Mouse (Mus musculus) neural tube, embryonic 14.5 days (tissue): Measurements from ENCODE around the gene Wfdc21. TPM values are rescaled to one million over a fixed set of nuclear protein-coding genes. Genes with fewer than 3 reads are reported as not detected.

Experiments used
- ATAC-seq: fragments of 200-750 bp; cut with Nextera tagmentation; 2 replicates; pipeline ENCODE4 v1.8.0; 2017; ENCODE audit warnings: low read depth, mild to moderate bottlenecking, moderate TSS enrichment, moderate library complexity
- H3K27ac ChIP-seq: fragments of 300-500 bp; sonication (generic); 2 replicates; pipeline ENCODE4 v1.5.1; 2014; ENCODE audit warnings: low read depth, mild to moderate bottlenecking, control low read depth, low read length, moderate library complexity, mixed read lengths
- H3K27me3 ChIP-seq: fragments of 300-500 bp; sonication (generic); 2 replicates; pipeline ENCODE4 v1.6.1; 2014; ENCODE audit warnings: low read length; ENCODE audit not compliant: control insufficient read depth, insufficient read depth
- H3K36me3 ChIP-seq: fragments of 300-500 bp; sonication (generic); 2 replicates; pipeline ENCODE4 v1.6.1; 2014; ENCODE audit warnings: low read length, mixed read lengths; ENCODE audit not compliant: control insufficient read depth, insufficient read depth
- H3K4me1 ChIP-seq: fragments of 300-500 bp; sonication (generic); 2 replicates; pipeline ENCODE4 v1.6.1; 2014; ENCODE audit warnings: low read length; ENCODE audit not compliant: control insufficient read depth, insufficient read depth
- H3K4me2 ChIP-seq: fragments of 300-500 bp; sonication (generic); 2 replicates; pipeline ENCODE4 v1.6.1; 2014; ENCODE audit warnings: mild to moderate bottlenecking, low read depth, low read length, control low read depth
- H3K4me3 ChIP-seq: fragments of 300-500 bp; sonication (generic); 2 replicates; pipeline ENCODE4 v1.5.1; 2014; ENCODE audit warnings: low read depth, low read length, control low read depth, mixed read lengths
- H3K9ac ChIP-seq: fragments of 300-500 bp; sonication (generic); replicated peaks from 2 replicates; pipeline ENCODE4 v1.6.1; 2014; ENCODE audit warnings: low read depth, mild to moderate bottlenecking, control low read depth, low read length, mixed read lengths
- H3K9me3 ChIP-seq: fragments of 300-500 bp; sonication (generic); 2 replicates; pipeline ENCODE4 v1.6.1; 2016; ENCODE audit warnings: low read length; ENCODE audit not compliant: control insufficient read depth
- WGBS: fragments of 180-500 bp; shearing (Covaris S2); extraction: QIAGEN DNeasy Blood & Tissue Kit; methylation state at CpG from one replicate; pipeline ENCODE4 v1.1.7; 2014; 5-methylcytosine and 5-hydroxymethylcytosine counted together
- polyA plus RNA-seq: library from polyadenylated mRNA; unstranded; fragments of >200 nt; fragmentation: Nextera tagmentation; extraction: Ambion mirVana; gene quantifications from 2 replicates; pipeline ENCODE4 v1.2.1, GENCODE M21; 2014

The Wfdc21 gene
- polyA plus RNA-seq, 1 experiment from 2014 or later: not detected

DNA sequence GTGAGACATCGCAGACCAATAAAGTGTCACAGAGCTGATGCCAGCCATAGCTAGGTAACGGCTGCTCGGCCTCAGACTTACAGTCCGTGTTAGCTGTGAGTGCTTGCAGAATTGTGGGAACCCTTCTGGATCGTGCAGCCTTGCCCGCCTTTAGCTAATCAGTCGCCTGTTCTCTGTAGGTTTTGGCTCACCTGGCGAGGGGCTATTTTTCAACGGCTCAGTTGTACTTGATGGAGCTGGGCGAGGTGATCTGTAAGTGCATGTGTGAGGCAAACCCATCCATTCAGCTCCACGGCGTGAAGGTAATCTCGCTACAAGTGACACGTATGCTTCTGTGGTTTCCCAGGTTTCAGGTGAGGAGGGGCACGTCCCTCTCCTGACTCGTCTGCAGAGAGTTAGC, 27.0 kb downstream of the Wfdc21 start:
- H3K4me1 ChIP-seq: no peaks in the 10 kb centered on the region
- H3K9ac ChIP-seq: no peak overlapping the region
- no peak for ATAC-seq
- no peak overlapping the region for H3K4me2 ChIP-seq
- peaks cover 75% of the 10 kb centered on the region for H3K36me3 ChIP-seq
- H3K27ac ChIP-seq: no peak overlapping the region
- H3K27me3 ChIP-seq: no peaks in the 10 kb centered on the region
- no peak overlapping the region for H3K4me3 ChIP-seq
- no peaks in the 10 kb centered on the region for H3K9me3 ChIP-seq
- WGBS: 96% methylated on average over 16 of the region's 16 CpGs

DNA sequence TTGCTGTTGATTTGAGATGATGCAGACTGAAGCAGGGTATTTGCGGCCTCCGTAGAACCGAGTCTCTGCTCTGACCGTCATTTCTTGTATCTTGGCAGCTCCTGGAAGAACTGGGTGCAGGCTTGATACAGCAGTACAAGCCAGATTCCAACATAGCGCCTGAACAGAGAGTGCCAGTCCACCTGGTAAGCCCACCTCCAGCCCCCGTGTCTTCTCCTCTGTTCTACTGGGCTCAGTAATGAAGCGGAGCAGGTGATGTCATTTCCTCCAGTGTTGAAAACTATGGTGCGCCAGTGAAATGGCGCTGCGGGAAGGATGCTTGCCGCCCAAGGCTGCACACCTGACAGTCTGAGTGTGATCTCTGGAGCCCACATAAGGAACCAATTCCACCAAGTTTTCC, 27.6 kb downstream of the Wfdc21 start:
- no peak for ATAC-seq
- H3K9me3 ChIP-seq: no peaks in the 10 kb centered on the region
- H3K4me1 ChIP-seq: no peaks in the 10 kb centered on the region
- H3K4me3 ChIP-seq: no peak overlapping the region
- no peaks in the 10 kb centered on the region for H3K27me3 ChIP-seq
- no peak overlapping the region for H3K9ac ChIP-seq
- no peak overlapping the region for H3K4me2 ChIP-seq
- WGBS: 99% methylated on average over 11 of the region's 11 CpGs
- H3K36me3 ChIP-seq: peaks cover 75% of the 10 kb centered on the region
- H3K27ac ChIP-seq: no peak overlapping the region

DNA sequence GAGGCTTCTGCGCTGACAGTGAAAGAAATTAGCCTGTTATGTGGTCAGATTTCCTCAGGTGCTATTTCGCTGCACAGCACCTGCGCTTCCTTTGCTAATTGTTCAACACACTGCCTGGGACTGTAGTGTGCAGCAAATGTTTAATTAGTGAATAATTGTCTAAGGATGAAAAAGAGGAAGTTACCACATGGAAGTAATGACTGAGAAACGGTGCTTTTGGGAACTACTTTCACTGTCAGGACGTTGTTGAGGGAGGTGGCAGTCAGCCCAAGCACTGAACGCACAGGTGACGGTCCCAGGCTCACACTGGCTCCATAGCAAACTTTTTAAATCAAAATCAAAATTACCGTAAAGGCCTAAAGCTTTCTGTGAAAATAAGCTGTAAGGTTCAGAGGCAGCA, 30.1 kb downstream of the Wfdc21 start:
- WGBS: 91% methylated on average over 8 of the region's 8 CpGs
- no peak for ATAC-seq
- Histone ChIP-seq H3K4me1 (no peaks in the 10 kb centered on the region), H3K27ac (no peak overlapping the region), H3K9ac (no peak overlapping the region), H3K36me3 (peaks cover 87% of the 10 kb centered on the region), H3K27me3 (no peaks in the 10 kb centered on the region), H3K4me2 (no peak overlapping the region), H3K4me3 (no peak overlapping the region), H3K9me3 (no peaks in the 10 kb centered on the region)

DNA sequence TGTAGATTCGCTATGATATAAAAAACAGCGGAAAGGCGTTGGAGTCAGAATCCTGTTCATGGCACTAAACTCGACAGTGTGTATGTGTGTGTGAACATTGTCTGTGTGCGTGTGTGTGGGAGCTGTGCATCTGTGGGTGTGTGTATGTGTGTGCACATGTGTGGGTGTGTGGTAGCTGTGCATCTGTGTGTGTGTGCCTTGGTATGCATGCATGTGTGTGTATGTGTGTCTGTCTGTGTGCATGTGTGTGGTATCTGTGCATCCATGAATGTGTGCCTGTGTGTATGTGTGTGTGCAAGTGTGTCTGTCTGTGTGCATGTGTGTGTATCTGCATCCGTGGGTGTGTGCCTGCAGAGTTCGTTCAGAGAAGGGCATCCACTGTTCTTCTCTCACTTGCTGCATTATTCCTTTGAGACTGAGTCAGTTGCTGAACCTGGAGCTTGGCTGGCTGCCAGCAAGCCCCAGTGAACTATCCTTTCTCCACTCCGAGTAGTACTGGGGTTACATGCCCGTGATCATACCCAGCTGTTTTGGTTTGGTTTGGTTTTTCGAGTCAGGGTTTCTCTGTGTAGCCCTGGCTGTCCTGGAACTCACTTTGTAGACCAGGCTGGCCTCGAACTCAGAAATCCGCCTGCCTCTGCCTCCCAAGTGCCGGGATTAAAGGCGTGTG, 37.3 kb downstream of the Wfdc21 start:
- no peak for ATAC-seq
- no peak overlapping the region for H3K9ac ChIP-seq
- peaks cover 38% of the 10 kb centered on the region for H3K36me3 ChIP-seq
- no peak overlapping the region for H3K4me3 ChIP-seq
- H3K27ac ChIP-seq: no peak overlapping the region
- no peaks in the 10 kb centered on the region for H3K4me1 ChIP-seq
- no peaks in the 10 kb centered on the region for H3K27me3 ChIP-seq
- H3K4me2 ChIP-seq: no peak overlapping the region
- H3K9me3 ChIP-seq: no peaks in the 10 kb centered on the region
- 83% methylated on average over 14 of the region's 14 CpGs for WGBS

DNA sequence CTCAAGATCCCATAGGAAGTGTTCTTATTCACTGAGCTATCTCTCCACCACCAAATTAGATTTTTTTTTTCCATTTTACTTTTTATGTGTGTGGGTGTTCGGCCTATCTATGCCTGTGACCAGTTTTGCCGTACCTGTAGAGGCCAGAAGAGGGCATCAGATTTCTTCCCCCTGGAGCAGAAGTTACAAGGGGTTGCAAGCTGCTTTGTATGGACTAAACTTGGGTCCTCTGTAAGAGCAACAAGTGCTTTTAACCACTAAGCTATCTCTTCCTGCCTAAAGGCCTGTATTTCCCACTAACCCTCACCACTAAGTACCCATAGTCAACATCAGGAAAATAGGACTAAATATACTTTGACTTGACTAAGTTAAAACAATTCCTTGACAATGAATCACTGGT, 37.9 kb downstream of the Wfdc21 start:
- no peaks in the 10 kb centered on the region for H3K4me1 ChIP-seq
- H3K36me3 ChIP-seq: peaks cover 32% of the 10 kb centered on the region
- no peak overlapping the region for H3K9ac ChIP-seq
- H3K4me3 ChIP-seq: no peak overlapping the region
- no peaks in the 10 kb centered on the region for H3K27me3 ChIP-seq
- ATAC-seq: no peak
- H3K9me3 ChIP-seq: no peaks in the 10 kb centered on the region
- 84% methylated on average over 2 of the region's 2 CpGs for WGBS
- H3K4me2 ChIP-seq: no peak overlapping the region
- H3K27ac ChIP-seq: no peak overlapping the region

DNA sequence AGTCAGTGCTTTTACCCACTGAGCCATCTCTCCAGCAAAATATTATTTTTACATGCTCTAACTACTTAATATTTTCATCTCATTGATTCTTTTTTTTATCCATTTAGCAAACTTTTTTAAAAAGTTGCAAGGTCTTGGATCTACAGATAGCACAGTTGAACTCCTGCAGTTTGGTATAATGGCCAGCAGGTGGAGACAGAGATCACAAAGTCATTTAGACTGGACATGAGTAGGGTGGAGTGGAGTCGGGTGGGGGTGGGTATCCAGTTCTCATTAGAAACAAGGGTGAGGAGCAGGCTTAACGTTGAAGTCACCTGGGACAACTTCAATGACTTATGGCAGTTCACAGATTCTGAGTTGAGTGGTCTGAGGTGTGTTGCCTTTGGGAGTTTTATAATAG, 38.6 kb downstream of the Wfdc21 start:
- 14% methylated on average over 2 of the region's 2 CpGs for WGBS
- Histone ChIP-seq H3K36me3 (peaks cover 25% of the 10 kb centered on the region), H3K9me3 (no peaks in the 10 kb centered on the region), H3K9ac (no peak overlapping the region), H3K4me1 (no peaks in the 10 kb centered on the region), H3K27ac (no peak overlapping the region), H3K4me2 (no peak overlapping the region), H3K27me3 (no peaks in the 10 kb centered on the region), H3K4me3 (no peak overlapping the region)
- no peak; the same call in 1 of the 2 replicates for ATAC-seq

DNA sequence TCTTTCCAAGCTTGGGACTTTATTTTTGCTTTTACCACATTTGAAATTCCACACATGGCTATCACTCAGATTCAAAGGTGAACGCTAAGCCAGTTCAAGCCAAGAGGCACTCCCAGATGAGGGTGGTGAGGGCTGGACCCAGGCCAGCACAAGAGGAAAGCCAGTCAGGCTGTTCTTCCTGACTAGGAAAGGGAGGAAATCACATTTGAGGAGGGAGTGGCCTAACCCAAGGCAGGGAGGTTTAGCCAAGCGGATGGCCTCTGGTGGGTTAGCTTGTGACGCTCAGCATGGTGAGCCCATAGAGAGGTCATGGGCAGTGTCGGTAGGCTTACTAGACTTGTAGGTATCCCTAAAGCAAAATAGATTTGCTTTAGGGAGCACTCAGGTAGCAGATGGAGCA, 40.1 kb downstream of the Wfdc21 start:
- 82% methylated on average over 4 of the region's 4 CpGs for WGBS
- Histone ChIP-seq H3K9me3 (no peaks in the 10 kb centered on the region), H3K27me3 (no peaks in the 10 kb centered on the region), H3K4me1 (no peaks in the 10 kb centered on the region), H3K4me2 (no peak overlapping the region), H3K36me3 (peaks cover 11% of the 10 kb centered on the region), H3K9ac (no peak overlapping the region), H3K27ac (no peak overlapping the region), H3K4me3 (no peak overlapping the region)
- ATAC-seq: no peak

DNA sequence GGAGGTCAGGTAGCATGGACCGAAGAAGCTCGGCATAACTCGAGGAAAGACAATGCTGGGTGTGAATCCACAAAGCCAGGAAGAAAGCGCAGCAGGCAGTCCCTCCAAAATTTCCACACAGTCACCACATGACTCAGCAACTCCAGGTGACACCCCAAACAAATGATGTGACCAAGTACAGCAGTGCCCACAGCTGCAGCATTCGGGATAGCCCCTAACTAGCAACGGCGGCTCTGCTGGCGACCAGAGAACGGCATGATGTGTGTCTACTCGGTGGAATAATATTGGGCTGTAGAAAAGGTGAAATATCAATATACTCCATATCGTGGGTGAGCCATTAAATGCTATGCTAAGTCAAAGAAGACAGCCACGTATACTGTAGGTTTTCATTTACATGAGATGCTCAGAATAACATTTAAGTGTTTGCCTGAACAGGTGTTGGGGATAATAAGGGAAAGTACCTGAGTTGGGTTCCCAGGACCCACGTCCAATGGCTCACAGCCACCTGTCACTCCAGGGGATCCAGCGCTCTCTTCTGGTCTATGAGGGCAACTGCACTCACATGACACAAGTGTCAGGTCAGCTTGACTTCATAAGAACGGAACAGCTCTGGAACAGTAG, 40.8 kb downstream of the Wfdc21 start:
- H3K27ac ChIP-seq: no peak overlapping the region
- H3K9ac ChIP-seq: no peak overlapping the region
- WGBS: 86% methylated on average over 15 of the region's 15 CpGs
- no peaks in the 10 kb centered on the region for H3K4me1 ChIP-seq
- H3K4me2 ChIP-seq: no peak overlapping the region
- H3K36me3 ChIP-seq: peaks cover 10% of the 10 kb centered on the region; the same call in 1 of the 2 replicates
- no peaks in the 10 kb centered on the region for H3K9me3 ChIP-seq
- no peaks in the 10 kb centered on the region for H3K27me3 ChIP-seq
- H3K4me3 ChIP-seq: no peak overlapping the region
- ATAC-seq: no peak

DNA sequence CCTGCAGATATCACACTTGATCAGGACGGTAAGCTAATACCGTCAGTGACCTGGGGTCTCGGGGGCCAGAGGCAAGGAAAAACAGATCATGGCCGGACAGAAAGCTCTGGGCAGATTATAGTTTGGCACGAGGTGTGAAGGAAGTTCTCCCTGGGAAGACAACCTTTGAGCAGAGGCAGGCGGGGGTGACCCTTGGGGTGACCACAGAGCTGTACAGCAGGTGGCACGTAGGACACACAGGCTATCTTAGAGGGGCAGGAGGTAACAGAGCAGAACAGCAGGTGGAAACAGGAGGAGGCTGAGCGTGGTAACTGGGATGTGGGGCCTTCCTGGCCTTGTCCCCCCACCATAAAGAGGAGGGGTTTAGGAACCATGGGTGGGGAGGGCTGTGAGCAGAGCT, 41.6 kb downstream of the Wfdc21 start:
- H3K4me2 ChIP-seq: no peak overlapping the region
- no peak overlapping the region for H3K27ac ChIP-seq
- no peak for ATAC-seq
- H3K27me3 ChIP-seq: no peaks in the 10 kb centered on the region
- H3K9me3 ChIP-seq: no peaks in the 10 kb centered on the region
- no peak overlapping the region for H3K4me3 ChIP-seq
- H3K4me1 ChIP-seq: no peaks in the 10 kb centered on the region
- H3K36me3 ChIP-seq: peaks cover 5% of the 10 kb centered on the region; the same call in 1 of the 2 replicates
- 84% methylated on average over 8 of the region's 8 CpGs for whole genome bisulfite sequencing
- H3K9ac ChIP-seq: no peak overlapping the region
